Mouse (Mus musculus): ENCODE measurements around the gene Pnpla2.

DNA sequence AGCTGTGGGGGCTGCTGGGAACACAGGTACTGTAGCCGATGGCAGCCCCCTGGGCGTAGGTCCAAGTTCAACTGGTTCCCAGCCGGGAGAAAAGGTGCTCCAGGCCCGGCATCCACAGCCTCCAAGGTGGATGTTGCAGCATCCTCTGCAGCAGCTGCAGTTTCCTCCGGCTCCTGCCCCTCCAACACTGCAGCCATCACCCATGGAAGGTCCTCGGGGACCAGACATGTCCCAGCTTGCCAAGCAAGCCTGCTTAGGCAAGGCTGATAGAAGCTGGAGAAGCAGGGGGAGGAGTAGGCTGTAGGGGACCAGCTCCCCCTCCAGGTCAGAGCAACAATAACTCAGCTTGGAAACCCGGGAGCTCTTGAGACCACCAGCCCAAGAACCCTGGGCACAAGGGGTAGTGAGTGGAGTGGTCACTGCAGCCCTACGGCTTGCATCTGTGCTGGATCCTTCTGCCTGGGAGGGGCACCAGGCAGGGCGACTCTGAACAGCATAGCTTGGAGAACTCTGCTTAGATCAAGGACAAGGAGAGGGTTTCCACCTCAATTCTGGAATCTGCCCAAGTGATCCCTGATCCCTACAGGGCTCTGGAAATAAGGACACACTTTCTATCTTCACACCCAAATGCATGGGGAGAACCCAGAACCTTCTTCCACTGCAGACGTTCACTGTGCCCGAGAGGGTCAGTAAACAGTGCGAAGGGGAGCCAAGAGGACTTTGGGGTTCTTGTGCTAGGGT is 11.7 kb upstream of the Pnpla2 start:
- peak; percentile 47; the same call in 1 of the 2 replicates for TF ChIP-seq CTCF (IDR thresholded peaks at IDR 0.05; ENCODE audit: control insufficient read depth, insufficient read depth, low read length)
- TF ChIP-seq POLR2A (IDR thresholded peaks at IDR 0.05; ENCODE audit: borderline replicate concordance, control insufficient read depth, low read depth, low read length) = no peak

Data from bone marrow, adult 2 months (tissue).